Mouse (Mus musculus) E14TG2a.4 (cell line): Measurements from ENCODE around the gene Gipc3.
A peak's percentile ranks its signal among the peaks of the same experiment; 100 is the strongest.

Source experiments
- H3K27me3 ChIP-seq: 2 replicates; pipeline ENCODE4 v1.6.1; 2014; ENCODE audit warnings: low read length, control low read depth; ENCODE audit not compliant: insufficient read depth
- H3K36me3 ChIP-seq: 2 replicates; pipeline ENCODE4 v1.6.1; 2014; ENCODE audit warnings: low read length, control low read depth; ENCODE audit not compliant: insufficient read depth
- H3K4me1 ChIP-seq: replicated peaks from 2 replicates; pipeline ENCODE4 v1.6.1; 2014; ENCODE audit warnings: low read depth, low read length, control low read depth
- H3K4me3 ChIP-seq: replicated peaks from 2 replicates; pipeline ENCODE4 v1.5.1; 2014; ENCODE audit warnings: mild to moderate bottlenecking, low read length
- H3K9me3 ChIP-seq: 2 replicates; pipeline ENCODE4 v1.6.1; 2014; ENCODE audit warnings: low read length, control low read depth
- CTCF ChIP-seq: conservative IDR thresholded peaks from 2 replicates; pipeline ENCODE4 v1.5.1; 2014; ENCODE audit warnings: low read length
- NANOG ChIP-seq: IDR thresholded peaks from 2 replicates; pipeline ENCODE4 v1.6.1; 2014; ENCODE audit warnings: borderline replicate concordance, low read length, mixed read lengths
- POU5F1 ChIP-seq: IDR thresholded peaks from 2 replicates; pipeline ENCODE4 v1.6.1; 2014; ENCODE audit warnings: low read length, borderline replicate concordance

Gene Gipc3

DNA sequence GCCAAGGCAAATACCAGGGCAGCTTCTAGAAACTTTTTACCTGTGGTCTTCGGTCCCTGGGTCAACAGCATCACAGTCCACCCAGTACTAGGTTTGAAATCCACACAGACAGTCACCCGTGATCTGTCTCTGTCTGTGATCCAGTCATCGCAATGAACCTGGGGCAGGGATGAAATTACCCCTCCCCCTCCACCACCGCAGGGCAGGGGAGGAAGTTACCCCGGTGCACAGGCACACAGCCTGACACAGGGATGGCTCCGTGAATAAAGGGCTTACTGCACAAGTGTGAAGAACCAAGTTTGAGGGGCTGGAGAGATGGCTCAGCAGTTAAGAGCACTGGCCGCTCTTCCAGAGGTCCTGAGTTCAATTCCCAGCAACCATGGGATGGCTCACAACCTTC, 39.3 kb downstream of the Gipc3 start:
- Histone ChIP-seq H3K4me3 (no peak overlapping the region), H3K9me3 (no peaks in the 10 kb centered on the region), H3K4me1 (peaks cover 93% of the 10 kb centered on the region), H3K27me3 (no peaks in the 10 kb centered on the region), H3K36me3 (peaks cover 77% of the 10 kb centered on the region)
- no peak for TF ChIP-seq CTCF
- no peak for TF ChIP-seq POU5F1
- no peak for TF ChIP-seq NANOG

DNA sequence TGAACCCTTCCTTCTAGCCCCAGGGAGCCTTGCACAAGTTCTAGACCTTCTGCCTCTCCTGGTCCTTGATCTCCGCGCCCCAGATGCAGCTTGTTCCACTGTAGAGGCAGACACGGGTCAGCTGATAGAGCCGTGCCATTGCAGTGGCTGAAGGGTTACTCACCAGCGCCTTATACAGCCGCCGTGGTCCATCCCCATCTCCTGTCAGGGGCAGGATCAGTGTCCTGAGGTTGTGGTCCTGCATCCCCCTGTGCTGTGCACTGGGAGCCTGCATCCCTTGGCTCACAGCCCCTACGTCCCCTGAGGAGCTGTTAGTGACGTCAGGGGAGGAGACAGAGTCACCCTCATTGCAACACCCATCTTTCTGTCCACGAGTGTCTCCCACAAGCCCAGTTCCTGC, 39.8 kb downstream of the Gipc3 start:
- Histone ChIP-seq H3K4me3 (no peak overlapping the region), H3K4me1 (peaks cover 95% of the 10 kb centered on the region), H3K9me3 (no peaks in the 10 kb centered on the region), H3K36me3 (peaks cover 76% of the 10 kb centered on the region), H3K27me3 (no peaks in the 10 kb centered on the region)
- TF ChIP-seq CTCF (no peak), POU5F1 (no peak), NANOG (no peak)

DNA sequence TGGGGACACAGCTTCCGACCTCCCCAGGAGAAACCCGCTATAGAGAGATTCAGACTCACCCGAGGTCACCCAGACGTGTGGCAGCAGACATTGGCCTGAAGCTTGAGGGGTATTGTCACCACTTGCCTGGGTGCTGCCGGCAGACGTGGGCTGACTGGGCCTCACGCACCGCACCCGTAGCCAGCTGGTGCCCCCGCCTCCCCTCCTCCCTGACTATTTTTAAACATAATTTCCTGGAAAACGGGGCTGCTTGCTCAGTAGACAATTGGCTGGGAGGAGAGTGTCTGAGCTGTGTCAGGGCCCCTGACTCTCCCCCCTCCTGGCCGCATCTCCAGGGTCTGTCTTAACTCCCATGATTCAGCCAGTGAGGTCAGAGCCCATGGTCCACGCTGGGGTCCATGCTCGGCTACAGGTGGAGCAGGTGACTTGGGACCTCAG, 40.3 kb downstream of the Gipc3 start:
- Histone ChIP-seq H3K36me3 (peaks cover 74% of the 10 kb centered on the region), H3K9me3 (no peaks in the 10 kb centered on the region), H3K4me3 (no peak overlapping the region; the same call in 1 of the 2 replicates), H3K27me3 (no peaks in the 10 kb centered on the region), H3K4me1 (peaks cover 95% of the 10 kb centered on the region)
- TF ChIP-seq POU5F1: no peak
- no peak for TF ChIP-seq CTCF
- TF ChIP-seq NANOG: no peak

DNA sequence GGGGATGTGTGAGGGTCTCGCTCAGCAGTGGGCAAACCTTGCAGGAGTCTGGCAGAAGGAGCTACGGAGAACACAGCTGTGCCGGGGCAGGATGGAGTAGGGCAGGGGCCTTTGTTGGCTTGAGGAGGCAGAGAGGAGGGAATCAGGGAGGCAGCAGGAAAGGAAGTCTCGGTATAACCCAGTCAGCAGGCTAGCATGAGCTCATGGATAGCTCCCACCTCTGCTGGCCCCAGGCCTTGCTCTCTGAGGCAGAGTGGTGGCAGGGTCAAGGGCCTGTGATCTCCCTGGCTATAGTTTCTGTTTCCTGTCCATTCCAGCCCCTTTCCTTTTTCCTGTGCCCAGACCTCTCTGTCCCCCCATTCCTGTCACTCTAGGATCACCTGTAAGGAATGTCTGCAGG, 40.8 kb downstream of the Gipc3 start:
- Histone ChIP-seq H3K36me3 (peaks cover 69% of the 10 kb centered on the region), H3K27me3 (no peaks in the 10 kb centered on the region), H3K4me1 (peaks cover 95% of the 10 kb centered on the region), H3K9me3 (no peaks in the 10 kb centered on the region), H3K4me3 (no peak overlapping the region; the same call in 1 of the 2 replicates)
- TF ChIP-seq POU5F1 (no peak), NANOG (no peak), CTCF (no peak)

DNA sequence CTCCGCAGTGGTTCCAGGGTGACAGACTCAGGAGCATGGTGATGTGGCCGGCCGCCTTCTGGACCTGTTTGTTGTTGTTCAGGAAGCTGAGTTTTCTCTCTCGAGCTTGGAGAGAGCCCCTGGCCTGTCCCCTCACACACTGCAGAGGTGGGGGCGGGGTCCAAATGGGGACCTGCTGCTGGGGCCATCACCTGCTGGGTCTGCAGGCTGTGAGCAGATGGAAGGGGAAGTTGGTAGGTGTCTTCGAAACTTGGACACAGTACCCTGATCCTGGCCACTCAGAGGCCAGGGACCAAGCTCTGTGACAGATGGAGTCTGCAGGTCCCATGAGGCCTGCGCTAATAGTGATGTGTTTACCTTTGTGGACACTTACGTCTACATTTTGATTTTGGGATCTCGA, 41.7 kb downstream of the Gipc3 start:
- TF ChIP-seq POU5F1 (no peak), NANOG (no peak), CTCF (no peak)
- H3K4me1 ChIP-seq: peaks cover 95% of the 10 kb centered on the region
- H3K4me3 ChIP-seq: no peak overlapping the region
- no peaks in the 10 kb centered on the region for H3K9me3 ChIP-seq
- no peaks in the 10 kb centered on the region for H3K27me3 ChIP-seq
- H3K36me3 ChIP-seq: peaks cover 65% of the 10 kb centered on the region

DNA sequence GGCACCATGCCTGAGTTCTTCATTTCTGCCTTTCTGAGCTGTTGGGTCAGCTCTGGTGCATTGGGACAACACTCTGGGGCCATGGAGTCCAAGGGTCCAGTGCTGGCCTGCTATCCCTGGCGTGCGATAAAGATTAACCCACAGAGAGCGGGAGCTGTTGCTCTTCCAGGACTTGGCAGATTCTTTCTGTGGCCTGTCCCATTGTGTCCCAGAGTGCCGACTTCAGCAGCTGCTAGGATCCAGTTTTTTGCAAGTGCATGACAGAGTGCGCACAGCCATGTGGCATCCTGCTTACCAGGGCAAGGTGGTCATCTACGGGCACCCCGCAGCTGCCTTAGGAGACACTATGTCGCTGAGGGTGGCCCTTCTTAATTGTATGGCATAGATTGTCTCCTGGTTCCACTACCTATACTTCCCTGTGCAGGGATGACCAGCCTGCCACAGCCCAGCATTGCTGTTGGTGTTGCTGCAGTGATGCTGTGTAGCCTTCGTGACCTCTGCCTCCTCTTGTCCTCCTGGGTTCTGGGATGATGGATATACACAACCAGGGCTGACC, 42.6 kb downstream of the Gipc3 start:
- no peak overlapping the region for H3K4me3 ChIP-seq
- no peak for TF ChIP-seq CTCF
- no peak for TF ChIP-seq NANOG
- TF ChIP-seq POU5F1: no peak
- peaks cover 65% of the 10 kb centered on the region for H3K36me3 ChIP-seq

DNA sequence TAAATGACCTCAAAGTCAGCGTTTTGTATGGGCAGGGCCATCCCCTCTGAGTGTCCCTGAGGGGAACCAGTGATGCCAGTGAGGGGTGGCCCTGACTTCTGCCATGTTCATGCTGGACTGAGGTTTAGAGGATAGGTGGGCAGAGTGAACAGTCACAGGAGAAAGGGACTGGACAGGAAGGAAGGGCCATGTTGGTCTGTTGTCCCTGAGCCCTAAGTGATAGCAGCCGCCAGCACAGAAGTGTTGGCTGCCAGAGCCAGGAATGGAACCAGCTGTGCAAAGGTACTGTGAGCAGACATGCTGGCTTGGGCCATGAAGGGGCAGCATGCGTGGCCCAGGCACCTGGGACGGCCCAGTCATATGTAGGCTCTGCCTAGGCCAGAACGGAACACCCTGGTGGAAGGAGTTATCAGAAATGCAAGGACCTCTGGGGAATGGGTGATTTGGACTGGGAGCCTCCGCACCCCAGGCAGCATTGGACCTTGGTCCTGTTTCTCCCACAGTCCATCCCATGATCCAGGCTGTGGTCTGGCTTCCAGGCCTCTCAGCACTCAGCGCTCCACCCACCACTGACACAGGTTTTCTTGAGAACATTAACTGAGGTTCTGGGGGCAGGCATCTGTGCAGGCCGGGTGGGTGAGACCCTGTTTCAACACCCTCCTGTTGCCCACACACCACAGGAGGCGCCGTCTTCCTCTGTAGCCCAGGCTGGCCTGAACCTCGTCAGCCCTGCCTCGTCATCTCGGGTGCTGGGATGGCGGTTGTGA, 43.3 kb downstream of the Gipc3 start:
- peaks cover 67% of the 10 kb centered on the region for H3K36me3 ChIP-seq
- no peaks in the 10 kb centered on the region for H3K27me3 ChIP-seq
- H3K4me3 ChIP-seq: no peak overlapping the region
- H3K4me1 ChIP-seq: peaks cover 97% of the 10 kb centered on the region
- no peaks in the 10 kb centered on the region for H3K9me3 ChIP-seq
- TF ChIP-seq POU5F1: no peak
- no peak for TF ChIP-seq NANOG
- TF ChIP-seq CTCF: no peak

More for the DNA sequence above, 42.6 kb downstream of the Gipc3 start:
- Histone ChIP-seq H3K27me3 (no peaks in the 10 kb centered on the region), H3K9me3 (no peaks in the 10 kb centered on the region), H3K4me1 (peaks cover 96% of the 10 kb centered on the region)

DNA sequence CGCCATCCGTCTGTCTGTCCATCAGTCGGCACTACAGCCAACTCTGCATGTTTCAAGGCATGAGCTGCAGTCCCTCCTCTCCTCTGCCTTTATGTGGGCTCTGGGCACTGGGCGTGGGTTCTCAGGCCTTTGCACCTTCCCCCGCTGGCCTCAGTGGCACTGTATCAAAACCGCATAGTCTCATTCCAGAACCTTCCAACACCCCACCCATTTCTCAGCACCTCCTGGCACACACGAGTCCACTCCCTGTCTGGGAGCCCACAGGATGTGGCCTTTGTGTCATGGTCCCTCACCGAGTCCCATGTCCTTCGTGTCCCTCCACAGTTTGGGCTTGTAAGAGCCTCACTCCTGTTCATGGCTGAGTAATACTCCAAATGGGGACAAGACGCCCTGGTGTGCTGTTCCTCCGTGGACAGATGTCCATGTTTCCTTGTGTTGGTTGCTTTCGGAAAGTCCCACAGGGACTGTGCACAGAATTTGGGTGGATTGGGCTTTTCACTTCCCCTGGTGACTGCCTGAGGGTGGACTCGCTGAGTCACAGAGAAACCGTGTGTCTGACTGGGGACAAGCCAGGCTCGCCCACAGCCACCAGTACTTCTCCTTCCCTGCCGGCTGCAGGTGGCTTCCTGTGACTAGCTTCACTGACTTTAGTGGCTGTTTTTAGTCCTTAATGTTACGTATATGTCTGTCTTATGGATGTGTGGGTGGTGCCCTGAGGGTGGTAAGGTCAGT, 44.5 kb downstream of the Gipc3 start:
- TF ChIP-seq NANOG (no peak), CTCF (no peak), POU5F1 (no peak)
- H3K9me3 ChIP-seq: no peaks in the 10 kb centered on the region
- peaks cover 72% of the 10 kb centered on the region for H3K36me3 ChIP-seq

DNA sequence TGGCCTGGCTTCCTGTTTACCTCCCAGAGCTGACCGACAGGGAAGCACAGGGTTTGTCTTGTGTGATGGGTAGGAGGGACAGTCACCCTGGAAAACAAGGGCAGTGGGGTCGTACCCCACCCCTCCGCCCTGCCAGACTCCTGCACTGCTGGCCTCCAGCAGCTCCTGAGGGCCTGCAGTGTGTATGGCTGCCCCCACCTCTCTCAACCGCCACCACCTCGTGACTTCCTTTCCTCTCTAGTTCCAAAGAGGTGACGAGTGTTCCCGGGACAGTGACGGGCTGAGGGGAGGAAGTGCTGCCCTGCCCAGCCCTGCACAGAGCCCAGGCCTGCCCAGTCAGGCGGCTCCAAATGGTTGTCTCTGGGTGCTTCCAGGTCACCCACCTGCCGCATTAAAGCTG, 45.2 kb downstream of the Gipc3 start:
- Histone ChIP-seq H3K4me1 (peaks cover 94% of the 10 kb centered on the region), H3K36me3 (peaks cover 65% of the 10 kb centered on the region), H3K4me3 (peak overlapping the region; percentile 58), H3K27me3 (no peaks in the 10 kb centered on the region), H3K9me3 (no peaks in the 10 kb centered on the region)
- TF ChIP-seq CTCF: no peak
- no peak for TF ChIP-seq POU5F1
- TF ChIP-seq NANOG: no peak

More for the DNA sequence above, 44.5 kb downstream of the Gipc3 start:
- Histone ChIP-seq H3K27me3 (no peaks in the 10 kb centered on the region), H3K4me1 (peaks cover 99% of the 10 kb centered on the region), H3K4me3 (0 out of 2 replicates have a peak overlapping the region, but pooled peaks have one; percentile 58)
